Mouse (Mus musculus) MEL (cell line): Measurements from ENCODE around the gene Gm15013.

Experiments used
- GATA1 ChIP-seq: IDR thresholded peaks from 2 replicates; pipeline ENCODE4 v1.6.1; 2011; ENCODE audit warnings: low read depth, low read length, improper control_type of control experiment
- NELFE ChIP-seq: IDR thresholded peaks from 2 replicates; pipeline ENCODE4 v1.6.1; 2011; ENCODE audit warnings: low read depth, low read length, improper control_type of control experiment
- POLR2A ChIP-seq, 2 experiments: IDR thresholded peaks; 2 replicates each; pipeline ENCODE4 v1.6.1; 2011 to 2012; ENCODE audit warnings: low read length in 2 of 2, mild to moderate bottlenecking in 2 of 2, control low read depth in 1 of 2, improper control_type of control experiment in 1 of 2, low read depth in 1 of 2, moderate library complexity in 1 of 2; ENCODE audit not compliant: control insufficient read depth in 1 of 2, insufficient read depth in 1 of 2, poor library complexity in 1 of 2
- USF1 ChIP-seq: IDR thresholded peaks from 2 replicates; pipeline ENCODE4 v1.6.1; 2014; ENCODE audit warnings: low read depth, mild to moderate bottlenecking, inconsistent platforms, low read length, improper control_type of control experiment, moderate library complexity
- ZMIZ1 ChIP-seq: IDR thresholded peaks from 2 replicates; pipeline ENCODE4 v1.6.1; 2012; ENCODE audit warnings: low read depth, mild to moderate bottlenecking, inconsistent platforms, low read length, improper control_type of control experiment, moderate library complexity

GRCm38 (mm10) chrX:139714381-139714780 is at the start of gene Gm15013:
- TF ChIP-seq USF1 (no peak), POLR2A (IDR thresholded peaks at IDR 0.05; ENCODE audit: control insufficient read depth in 1 of 2, insufficient read depth in 1 of 2, low read depth in 1 of 2, low read length in 2 of 2, poor library complexity in 1 of 2) (no peak), NELFE (no peak), GATA1 (no peak), ZMIZ1 (no peak)
